Mouse (Mus musculus) heart, postnatal 36 days (tissue): ENCODE data around the gene Ppp2r1b. TPM values are rescaled to one million over a fixed set of nuclear protein-coding genes. Genes with fewer than 3 reads are reported as not detected.

ENCODE experiments used
- DNase-seq, 2 experiments: peaks; one replicate each; pipeline ENCODE4 v3.0.0; 2021 to 2022
- intact Hi-C: fragments of 180-260 bp; cut with DNase I; formaldehyde crosslinking; loops from one replicate; pipeline ENCODE4 v1.15.1; 2025
- total RNA-seq, 2 experiments: library from RNA; stranded (reverse); gene quantifications; 2 replicates each; pipeline ENCODE4 v1.2.3; 2021

Ppp2r1b gene
- total RNA-seq, 2 experiments from 2014 or later = 11.4 to 12.5 TPM

GRCm38 (mm10) chr9:50835068-50835705 lies 9.9 kb upstream of the Ppp2r1b start:
- no peak for DNase-seq
- intact Hi-C loops = no loop called here

- intact Hi-C loops = no loop called here
- no peak for DNase-seq
Observed at GRCm38 (mm10) chr9:50836097-50836496, 9.0 kb upstream of the Ppp2r1b start.

- intact Hi-C loops = no loop called here
- DNase-seq = peak; percentile 25 to 28
Observed at GRCm38 (mm10) chr9:50841079-50841789, 3.9 kb upstream of the Ppp2r1b start.

GRCm38 (mm10) chr9:50845547-50845946 lies 446 bp downstream of the Ppp2r1b start:
- DNase-seq = no peak
- intact Hi-C loops = loop anchor here (5.0 kb wide), 1 partner anchor 292 kb away; no protein-coding TSS in a partner anchor

- intact Hi-C loops = loop anchor here (5.0 kb wide), 1 partner anchor 290 kb away; no protein-coding TSS in a partner anchor
- no peak for DNase-seq
Observed at GRCm38 (mm10) chr9:50847133-50847532, 2.0 kb downstream of the Ppp2r1b start.

GRCm38 (mm10) chr9:50847606-50848368 lies 2.7 kb downstream of the Ppp2r1b start:
- intact Hi-C loops = loop anchor here (5.0 kb wide), 1 partner anchor 290 kb away; no protein-coding TSS in a partner anchor
- no peak for DNase-seq

- DNase-seq = no peak
- intact Hi-C loops = loop anchor here (1.0 to 5.0 kb wide), 4 partner anchors 160 to 303 kb away; partner anchors contain the start of gene Sik2
Observed at GRCm38 (mm10) chr9:50848821-50849220, 3.7 kb downstream of the Ppp2r1b start.

GRCm38 (mm10) chr9:50849249-50849648 lies 4.1 kb downstream of the Ppp2r1b start:
- DNase-seq = peak; percentile 90 to 97
- intact Hi-C loops = loop anchor here (1.0 to 5.0 kb wide), 4 partner anchors 160 to 303 kb away; partner anchors contain the start of gene Sik2

GRCm38 (mm10) chr9:50849755-50850154 lies 4.7 kb downstream of the Ppp2r1b start:
- intact Hi-C loops = loop anchor here (1.0 to 5.0 kb wide), 4 partner anchors 160 to 303 kb away; partner anchors contain the start of gene Sik2
- DNase-seq = no peak

GRCm38 (mm10) chr9:50850271-50850670 lies 5.2 kb downstream of the Ppp2r1b start:
- DNase-seq = peak; percentile 22 to 25
- intact Hi-C loops = no loop called here

- no peak for DNase-seq
- intact Hi-C loops = no loop called here
Observed at GRCm38 (mm10) chr9:50850713-50851112, 5.6 kb downstream of the Ppp2r1b start.

GRCm38 (mm10) chr9:50852634-50853349 lies 7.7 kb downstream of the Ppp2r1b start:
- no peak for DNase-seq
- intact Hi-C loops = no loop called here

GRCm38 (mm10) chr9:50854376-50854775 lies 9.3 kb downstream of the Ppp2r1b start:
- intact Hi-C loops = no loop called here
- DNase-seq = no peak

- intact Hi-C loops = no loop called here
- no peak for DNase-seq
Observed at GRCm38 (mm10) chr9:50855133-50855766, 10.1 kb downstream of the Ppp2r1b start.

GRCm38 (mm10) chr9:50855780-50856179 lies 10.7 kb downstream of the Ppp2r1b start:
- no peak for DNase-seq
- intact Hi-C loops = no loop called here

GRCm38 (mm10) chr9:50856341-50857081 lies 11.4 kb downstream of the Ppp2r1b start:
- intact Hi-C loops = no loop called here

GRCm38 (mm10) chr9:50857082-50857641 lies 12.1 kb downstream of the Ppp2r1b start:
- intact Hi-C loops = no loop called here
- DNase-seq = no peak

More at GRCm38 (mm10) chr9:50856341-50857081, 11.4 kb downstream of the Ppp2r1b start:
- DNase-seq = peak; percentile 98

- intact Hi-C loops = no loop called here
- DNase-seq = no peak
Observed at GRCm38 (mm10) chr9:50858681-50859080, 13.6 kb downstream of the Ppp2r1b start.
